Mouse (Mus musculus) hindbrain, embryonic 14.5 days (tissue): ENCODE results near the gene Gm11444. TPM values are rescaled to one million over a fixed set of nuclear protein-coding genes. Genes with fewer than 3 reads are reported as not detected.

Experiments used
- ATAC-seq: fragments of 200-750 bp; cut with Nextera tagmentation; 2 replicates; pipeline ENCODE4 v1.8.0; 2017; ENCODE audit warnings: moderate number of reproducible peaks, mild to moderate bottlenecking, moderate TSS enrichment, moderate library complexity; ENCODE audit not compliant: low FRiP score
- DNase-seq: peaks from one replicate; pipeline ENCODE4 v3.0.0-alpha.2; 2015; ENCODE audit warnings: low spot score
- H3K27ac ChIP-seq: fragments of 300-500 bp; sonication (generic); 2 replicates; pipeline ENCODE4 v1.5.1; 2014; ENCODE audit warnings: mild to moderate bottlenecking, moderate library complexity
- H3K27me3 ChIP-seq: fragments of 300-500 bp; sonication (generic); 2 replicates; pipeline ENCODE4 v1.6.1; 2014; ENCODE audit warnings: mild to moderate bottlenecking, low read length, mixed read lengths; ENCODE audit not compliant: control insufficient read depth, insufficient read depth
- H3K36me3 ChIP-seq: fragments of 300-500 bp; sonication (generic); replicated peaks from 2 replicates; pipeline ENCODE4 v1.6.1; 2014; ENCODE audit not compliant: control insufficient read depth, insufficient read depth
- H3K4me1 ChIP-seq: fragments of 300-500 bp; sonication (generic); replicated peaks from 2 replicates; pipeline ENCODE4 v1.6.1; 2014; ENCODE audit warnings: antibody characterized with exemption, low read length, mixed read lengths; ENCODE audit not compliant: control insufficient read depth, insufficient read depth
- H3K4me2 ChIP-seq: fragments of 300-500 bp; sonication (generic); replicated peaks from 2 replicates; pipeline ENCODE4 v1.6.1; 2014; ENCODE audit warnings: mild to moderate bottlenecking, moderate library complexity
- H3K4me3 ChIP-seq: fragments of 300-500 bp; sonication (generic); replicated peaks from 2 replicates; pipeline ENCODE4 v1.5.1; 2014; ENCODE audit warnings: mild to moderate bottlenecking, low read length
- H3K9ac ChIP-seq: fragments of 300-500 bp; sonication (generic); 2 replicates; pipeline ENCODE4 v1.6.1; 2014
- H3K9me3 ChIP-seq: fragments of 300-500 bp; sonication (generic); 2 replicates; pipeline ENCODE4 v1.6.1; 2016; ENCODE audit warnings: low read length; ENCODE audit not compliant: control insufficient read depth
- WGBS: fragments of 180-500 bp; shearing (Covaris S2); extraction: QIAGEN DNeasy Blood & Tissue Kit; methylation state at CpG from one replicate; pipeline ENCODE4 v1.1.7; 2014; 5-methylcytosine and 5-hydroxymethylcytosine counted together
- polyA plus RNA-seq: library from polyadenylated mRNA; unstranded; fragments of >200 nt; fragmentation: Nextera tagmentation; extraction: Ambion mirVana; gene quantifications from 2 replicates; pipeline ENCODE4 v1.2.1, GENCODE M21; 2014

Gm11444 gene
- polyA plus RNA-seq, 1 experiment from 2014 or later, result not detected

- H3K4me2 ChIP-seq, result no peak overlapping the region
- H3K4me3 ChIP-seq, result no peak overlapping the region
- ATAC-seq, result no peak
- no peak overlapping the region for H3K9ac ChIP-seq
- 84% methylated on average over 11 of the region's 11 CpGs for WGBS
- no peaks in the 10 kb centered on the region for H3K4me1 ChIP-seq
- DNase-seq, result no peak
- H3K27me3 ChIP-seq, result no peaks in the 10 kb centered on the region
- no peaks in the 10 kb centered on the region for H3K36me3 ChIP-seq
- no peak overlapping the region for H3K27ac ChIP-seq
- H3K9me3 ChIP-seq, result no peaks in the 10 kb centered on the region
Observed at GRCm38 (mm10) chr11:85807353-85807752, 42.8 kb downstream of the Gm11444 start.

DNA sequence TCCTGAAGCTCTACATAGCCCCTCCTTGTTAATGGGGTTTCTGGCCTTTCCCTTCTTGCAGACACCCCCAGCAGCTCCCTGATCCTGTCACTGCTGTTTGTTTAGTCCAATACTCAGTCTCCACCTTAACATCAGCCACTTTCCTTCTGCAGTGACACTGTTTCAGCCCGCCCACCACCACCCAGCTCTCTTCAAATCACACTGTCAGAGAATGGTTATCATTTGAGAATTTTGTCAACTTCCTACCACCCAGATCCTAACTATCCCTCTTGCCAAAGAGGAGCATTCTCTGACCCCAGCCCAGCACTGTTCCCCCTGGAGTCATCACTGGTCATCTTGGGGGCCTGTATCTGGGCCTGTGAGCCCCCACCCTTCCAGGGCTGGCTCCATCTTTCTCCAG is 44.4 kb downstream of the Gm11444 start:
- ATAC-seq (no peak), DNase-seq (no peak)
- H3K9me3 ChIP-seq, result no peaks in the 10 kb centered on the region
- H3K4me3 ChIP-seq, result no peak overlapping the region
- H3K4me1 ChIP-seq, result no peaks in the 10 kb centered on the region
- no peak overlapping the region for H3K27ac ChIP-seq
- no peaks in the 10 kb centered on the region for H3K27me3 ChIP-seq
- H3K9ac ChIP-seq, result no peak overlapping the region
- no peak overlapping the region for H3K4me2 ChIP-seq
- H3K36me3 ChIP-seq, result no peaks in the 10 kb centered on the region
- WGBS, result 89% methylated on average over 1 of the region's 1 CpGs

GRCm38 (mm10) chr11:85804048-85804447 is 46.1 kb downstream of the Gm11444 start:
- Histone ChIP-seq H3K4me2 (no peak overlapping the region), H3K9me3 (no peaks in the 10 kb centered on the region), H3K4me3 (no peak overlapping the region), H3K27me3 (no peaks in the 10 kb centered on the region), H3K27ac (no peak overlapping the region), H3K36me3 (no peaks in the 10 kb centered on the region), H3K4me1 (no peaks in the 10 kb centered on the region), H3K9ac (no peak overlapping the region)
- ATAC-seq (no peak), DNase-seq (no peak)
- WGBS, result 88% methylated on average over 5 of the region's 5 CpGs

DNA sequence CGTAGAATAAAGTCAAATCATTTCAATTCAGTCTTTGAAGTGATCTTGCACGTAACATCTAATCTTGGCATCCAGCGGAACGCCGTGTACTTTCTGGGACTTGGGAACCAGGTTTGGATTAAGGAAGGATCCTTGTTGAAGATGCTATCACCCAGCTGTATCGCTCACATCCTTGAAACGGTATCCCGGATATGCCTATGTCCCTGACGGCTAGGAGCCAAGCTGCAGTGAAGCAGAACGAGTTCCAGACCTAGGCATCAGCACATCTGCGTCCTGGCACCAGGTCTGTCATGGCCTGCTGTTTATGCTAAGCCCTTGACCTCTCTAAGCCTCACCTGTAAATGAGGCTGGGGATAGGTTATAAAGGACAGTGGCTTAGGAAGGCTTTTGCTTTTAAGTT is 49.8 kb downstream of the Gm11444 start:
- no peak overlapping the region for H3K9ac ChIP-seq
- DNase-seq, result no peak
- no peak overlapping the region for H3K4me2 ChIP-seq
- no peaks in the 10 kb centered on the region for H3K27me3 ChIP-seq
- no peaks in the 10 kb centered on the region for H3K36me3 ChIP-seq
- H3K27ac ChIP-seq, result no peak overlapping the region
- WGBS, result 81% methylated on average over 11 of the region's 11 CpGs
- no peak for ATAC-seq
- no peak overlapping the region for H3K4me3 ChIP-seq
- H3K4me1 ChIP-seq, result no peaks in the 10 kb centered on the region
- no peaks in the 10 kb centered on the region for H3K9me3 ChIP-seq

- ATAC-seq (no peak), DNase-seq (no peak)
- Histone ChIP-seq H3K4me3 (no peak overlapping the region), H3K9ac (no peak overlapping the region), H3K9me3 (no peaks in the 10 kb centered on the region), H3K4me2 (no peak overlapping the region), H3K4me1 (no peaks in the 10 kb centered on the region), H3K36me3 (no peaks in the 10 kb centered on the region), H3K27me3 (no peaks in the 10 kb centered on the region), H3K27ac (no peak overlapping the region)
- WGBS, result 76% methylated on average over 19 of the region's 19 CpGs
Observed at GRCm38 (mm10) chr11:85799856-85800255, 50.3 kb downstream of the Gm11444 start.

DNA sequence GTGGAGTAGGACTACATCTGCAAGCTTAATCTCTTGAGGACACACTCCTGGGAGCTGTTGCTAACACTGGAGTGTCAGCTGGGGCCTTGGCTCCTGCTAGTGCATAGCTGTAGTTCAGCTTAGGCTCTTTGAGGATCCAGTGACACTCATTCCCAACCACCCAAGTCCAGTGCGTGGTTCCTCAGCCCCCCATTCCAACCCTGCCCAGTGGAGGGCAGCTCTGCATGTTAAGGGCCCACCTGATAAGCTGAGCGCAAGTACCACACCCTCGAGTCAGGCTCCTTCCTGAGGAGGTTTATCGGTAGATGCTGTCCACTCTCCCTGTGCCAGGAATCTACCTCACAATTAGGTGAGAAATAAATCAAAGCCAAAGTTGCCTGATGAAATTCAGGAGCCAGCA is 50.7 kb downstream of the Gm11444 start:
- WGBS, result 95% methylated on average over 4 of the region's 4 CpGs
- ATAC-seq (no peak), DNase-seq (no peak)
- Histone ChIP-seq H3K4me2 (no peak overlapping the region), H3K4me3 (no peak overlapping the region), H3K36me3 (no peaks in the 10 kb centered on the region), H3K9ac (no peak overlapping the region), H3K4me1 (no peaks in the 10 kb centered on the region), H3K9me3 (no peaks in the 10 kb centered on the region), H3K27me3 (no peaks in the 10 kb centered on the region), H3K27ac (no peak overlapping the region)

Other genes starting within 250 kb of the Gm11444 start
- gene Tbx2, start 17.8 kb downstream of the Gm11444 start, polyA plus RNA-seq, result 2.3 and 2.8 TPM in 2 replicates
- gene Tbx4, start 36.1 kb upstream of the Gm11444 start, polyA plus RNA-seq, result 0.23 and 0.25 TPM in 2 replicates